Mouse (Mus musculus): ENCODE results near the gene Ppid. TPM values are rescaled to one million over a fixed set of nuclear protein-coding genes. Genes with fewer than 3 reads are reported as not detected.

Gene Ppid
- 192 and 201 TPM in 2 replicates for polyA plus RNA-seq (2014; fragmentation: Nextera tagmentation; extraction: Ambion mirVana)

- peak; percentile 85 for ATAC-seq (replicated peaks; ENCODE audit: low FRiP score)
- DNase-seq (ENCODE audit: low spot score) = peak; percentile 88
- Histone ChIP-seq H3K27ac (ENCODE audit: low read depth, low read length) (peak within 1 kb of the TSS; percentile 70), H3K4me1 (replicated peaks; ENCODE audit: control insufficient read depth, insufficient read depth, low read length) (no peaks in the 10 kb centered on the region), H3K27me3 (ENCODE audit: control insufficient read depth, insufficient read depth, low read length) (no peaks in the 10 kb centered on the region), H3K36me3 (ENCODE audit: control insufficient read depth, insufficient read depth, low read length) (no peaks in the 10 kb centered on the region; the same call in 1 of the 2 replicates), H3K4me3 (ENCODE audit: low read depth, low read length) (peak within 1 kb of the TSS; percentile 78), H3K9ac (ENCODE audit: low read length) (peak within 1 kb of the TSS; percentile 94), H3K4me2 (ENCODE audit: low read depth, low read length, severe bottlenecking) (peak within 1 kb of the TSS; percentile 73), H3K9me3 (ENCODE audit: control insufficient read depth, low read length) (no peaks in the 10 kb centered on the region)
- 3% methylated on average over 63 of the region's 63 CpGs for WGBS
Measured at GRCm38 (mm10) chr3:79590863-79591792, at the start of gene Ppid. TSS of gene Ppid (plus strand) at chr3:79591342.

- Histone ChIP-seq H3K4me2 (ENCODE audit: low read depth, low read length, severe bottlenecking) (no peak overlapping the region), H3K27ac (ENCODE audit: low read depth, low read length) (no peak overlapping the region), H3K36me3 (ENCODE audit: control insufficient read depth, insufficient read depth, low read length) (no peaks in the 10 kb centered on the region), H3K9ac (ENCODE audit: low read length) (no peak overlapping the region), H3K9me3 (ENCODE audit: control insufficient read depth, low read length) (no peaks in the 10 kb centered on the region), H3K4me3 (ENCODE audit: low read depth, low read length) (no peak overlapping the region), H3K27me3 (ENCODE audit: control insufficient read depth, insufficient read depth, low read length) (no peaks in the 10 kb centered on the region), H3K4me1 (replicated peaks; ENCODE audit: control insufficient read depth, insufficient read depth, low read length) (no peaks in the 10 kb centered on the region)
- ATAC-seq (replicated peaks; ENCODE audit: low FRiP score) = no peak
- WGBS = 46% methylated on average over 6 of the region's 6 CpGs
- no peak for DNase-seq (ENCODE audit: low spot score)
Measured at GRCm38 (mm10) chr3:79542585-79542984, 48.6 kb upstream of the Ppid start.

GRCm38 (mm10) chr3:79548681-79549437 is 42.3 kb upstream of the Ppid start:
- Histone ChIP-seq H3K9ac (ENCODE audit: low read length) (no peak overlapping the region), H3K4me3 (ENCODE audit: low read depth, low read length) (no peak overlapping the region), H3K27me3 (ENCODE audit: control insufficient read depth, insufficient read depth, low read length) (no peaks in the 10 kb centered on the region), H3K36me3 (ENCODE audit: control insufficient read depth, insufficient read depth, low read length) (no peaks in the 10 kb centered on the region), H3K4me2 (ENCODE audit: low read depth, low read length, severe bottlenecking) (no peak overlapping the region), H3K4me1 (replicated peaks; ENCODE audit: control insufficient read depth, insufficient read depth, low read length) (no peaks in the 10 kb centered on the region), H3K9me3 (ENCODE audit: control insufficient read depth, low read length) (no peaks in the 10 kb centered on the region), H3K27ac (ENCODE audit: low read depth, low read length) (no peak overlapping the region)
- DNase-seq (ENCODE audit: low spot score) (no peak), ATAC-seq (replicated peaks; ENCODE audit: low FRiP score) (no peak; the same call in 1 of the 2 replicates)
- 84% methylated on average over 17 of the region's 17 CpGs for WGBS

GRCm38 (mm10) chr3:79549751-79550393 is 41.3 kb upstream of the Ppid start:
- ATAC-seq (replicated peaks; ENCODE audit: low FRiP score) = no peak
- Histone ChIP-seq H3K9me3 (ENCODE audit: control insufficient read depth, low read length) (no peaks in the 10 kb centered on the region), H3K27me3 (ENCODE audit: control insufficient read depth, insufficient read depth, low read length) (no peaks in the 10 kb centered on the region), H3K4me1 (replicated peaks; ENCODE audit: control insufficient read depth, insufficient read depth, low read length) (no peaks in the 10 kb centered on the region), H3K27ac (ENCODE audit: low read depth, low read length) (no peak overlapping the region), H3K4me2 (ENCODE audit: low read depth, low read length, severe bottlenecking) (no peak overlapping the region), H3K4me3 (ENCODE audit: low read depth, low read length) (no peak overlapping the region), H3K9ac (ENCODE audit: low read length) (no peak overlapping the region), H3K36me3 (ENCODE audit: control insufficient read depth, insufficient read depth, low read length) (no peaks in the 10 kb centered on the region)
- DNase-seq (ENCODE audit: low spot score) = no peak
- 95% methylated on average over 8 of the region's 8 CpGs for WGBS

- Histone ChIP-seq H3K4me1 (replicated peaks; ENCODE audit: control insufficient read depth, insufficient read depth, low read length) (no peaks in the 10 kb centered on the region), H3K27me3 (ENCODE audit: control insufficient read depth, insufficient read depth, low read length) (no peaks in the 10 kb centered on the region)
- 89% methylated on average over 9 of the region's 10 CpGs for WGBS
Measured at GRCm38 (mm10) chr3:79551826-79552552, 39.2 kb upstream of the Ppid start.

GRCm38 (mm10) chr3:79553779-79554178 is 37.4 kb upstream of the Ppid start:
- H3K27ac ChIP-seq (ENCODE audit: low read depth, low read length) = no peak overlapping the region
- WGBS = 91% methylated on average over 3 of the region's 3 CpGs
- H3K36me3 ChIP-seq (ENCODE audit: control insufficient read depth, insufficient read depth, low read length) = no peaks in the 10 kb centered on the region
- no peak overlapping the region for H3K4me2 ChIP-seq (ENCODE audit: low read depth, low read length, severe bottlenecking)
- H3K27me3 ChIP-seq (ENCODE audit: control insufficient read depth, insufficient read depth, low read length) = no peaks in the 10 kb centered on the region
- no peak overlapping the region for H3K9ac ChIP-seq (ENCODE audit: low read length)
- ATAC-seq (replicated peaks; ENCODE audit: low FRiP score) (no peak), DNase-seq (ENCODE audit: low spot score) (no peak)
- H3K9me3 ChIP-seq (ENCODE audit: control insufficient read depth, low read length) = no peaks in the 10 kb centered on the region
- H3K4me3 ChIP-seq (ENCODE audit: low read depth, low read length) = no peak overlapping the region
- H3K4me1 ChIP-seq (replicated peaks; ENCODE audit: control insufficient read depth, insufficient read depth, low read length) = no peaks in the 10 kb centered on the region

More at GRCm38 (mm10) chr3:79551826-79552552, 39.2 kb upstream of the Ppid start:
- ATAC-seq (replicated peaks; ENCODE audit: low FRiP score) (no peak), DNase-seq (ENCODE audit: low spot score) (no peak)
- H3K36me3 ChIP-seq (ENCODE audit: control insufficient read depth, insufficient read depth, low read length) = no peaks in the 10 kb centered on the region
- no peak overlapping the region for H3K4me2 ChIP-seq (ENCODE audit: low read depth, low read length, severe bottlenecking)
- no peak overlapping the region for H3K4me3 ChIP-seq (ENCODE audit: low read depth, low read length)
- H3K9ac ChIP-seq (ENCODE audit: low read length) = no peak overlapping the region
- H3K9me3 ChIP-seq (ENCODE audit: control insufficient read depth, low read length) = no peaks in the 10 kb centered on the region
- H3K27ac ChIP-seq (ENCODE audit: low read depth, low read length) = no peak overlapping the region

GRCm38 (mm10) chr3:79555061-79555460 is 36.1 kb upstream of the Ppid start:
- H3K9me3 ChIP-seq (ENCODE audit: control insufficient read depth, low read length) = no peaks in the 10 kb centered on the region
- no peak for ATAC-seq (replicated peaks; ENCODE audit: low FRiP score)

More at GRCm38 (mm10) chr3:79555061-79555460, 36.1 kb upstream of the Ppid start:
- H3K36me3 ChIP-seq (ENCODE audit: control insufficient read depth, insufficient read depth, low read length) = no peaks in the 10 kb centered on the region
- no peak for DNase-seq (ENCODE audit: low spot score)
- WGBS = 95% methylated on average over 6 of the region's 6 CpGs
- H3K4me1 ChIP-seq (replicated peaks; ENCODE audit: control insufficient read depth, insufficient read depth, low read length) = no peaks in the 10 kb centered on the region
- H3K9ac ChIP-seq (ENCODE audit: low read length) = no peak overlapping the region
- H3K27ac ChIP-seq (ENCODE audit: low read depth, low read length) = no peak overlapping the region
- no peak overlapping the region for H3K4me3 ChIP-seq (ENCODE audit: low read depth, low read length)
- H3K27me3 ChIP-seq (ENCODE audit: control insufficient read depth, insufficient read depth, low read length) = no peaks in the 10 kb centered on the region
- no peak overlapping the region for H3K4me2 ChIP-seq (ENCODE audit: low read depth, low read length, severe bottlenecking)

Data from forebrain, embryonic 11.5 days (tissue).